Mouse (Mus musculus) left cerebral cortex, postnatal 10 days (tissue): ENCODE measurements at regions not wholly inside any gene's neighbourhood (a gene's known extent, or its start where the extent isn't known, plus 50 kb on each side); places are given as distances from the start of the nearest gene placed in this dataset.

Source experiments
- DNase-seq, 2 experiments: peaks; one replicate each; pipeline ENCODE4 v3.0.0; 2021 to 2022; ENCODE audit warnings: low spot score in 2 of 2, mixed read lengths in 1 of 2; ENCODE audit errors: extremely low spot score in 1 of 2
- intact Hi-C: fragments of 180-260 bp; cut with DNase I; formaldehyde crosslinking; loops from one replicate; pipeline ENCODE4 v1.15.1; 2025

- DNase-seq, result no peak
- intact Hi-C loops, result no loop called here
These were observed 228.1 kb upstream of the Rgma start for GRCm38 (mm10) chr7:73147251-73147650.

- DNase-seq, result no peak
- intact Hi-C loops, result no loop called here
These were observed 224.9 kb upstream of the Rgma start for GRCm38 (mm10) chr7:73150436-73150835.

GRCm38 (mm10) chr7:73151586-73152467, 223.5 kb upstream of the Rgma start:
- DNase-seq, result no peak
- intact Hi-C loops, result no loop called here

GRCm38 (mm10) chr7:73153668-73154067, 221.6 kb upstream of the Rgma start:
- DNase-seq, result no peak
- intact Hi-C loops, result no loop called here

DNA sequence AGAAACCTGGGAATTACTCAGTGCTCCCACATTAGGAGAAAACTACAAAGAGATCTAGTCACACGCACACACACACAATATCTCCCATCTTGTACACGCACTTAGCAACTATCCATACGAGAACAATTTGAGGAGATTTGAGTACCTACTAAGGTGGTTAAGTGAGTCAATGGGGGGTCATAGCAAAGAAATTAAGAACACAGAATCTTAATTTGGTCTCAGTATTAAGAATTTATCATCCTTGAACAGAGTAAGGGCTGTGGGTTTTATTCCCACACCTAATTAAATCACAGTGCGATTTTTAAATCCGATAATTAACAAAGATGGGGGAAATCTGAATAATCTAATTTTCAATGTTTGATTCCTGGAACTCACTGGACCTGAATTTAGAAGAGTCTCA, 216.5 kb upstream of the Rgma start:
- DNase-seq, result no peak

DNA sequence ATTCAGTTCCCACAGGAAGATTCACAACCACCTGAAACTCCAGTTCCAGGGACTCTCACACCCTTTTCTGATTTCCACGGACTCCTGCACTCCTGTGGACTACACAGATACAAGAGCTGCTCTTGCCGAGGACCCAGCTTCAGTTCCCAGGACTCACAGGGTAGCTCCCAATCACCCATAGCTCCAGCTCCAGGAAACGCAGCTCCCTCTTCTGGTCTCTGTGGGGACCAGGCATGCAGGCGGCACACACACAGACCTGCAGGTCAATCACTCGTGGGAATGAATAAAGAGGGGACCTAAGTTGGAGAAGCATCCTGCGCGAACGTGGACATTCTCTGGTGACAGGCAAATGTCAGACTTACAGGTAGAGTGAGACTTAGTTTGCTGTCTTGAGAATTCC, 214.3 kb upstream of the Rgma start:
- intact Hi-C loops, result no loop called here
- DNase-seq, result no peak

More for the DNA sequence above, 216.5 kb upstream of the Rgma start:
- intact Hi-C loops, result no loop called here

DNA sequence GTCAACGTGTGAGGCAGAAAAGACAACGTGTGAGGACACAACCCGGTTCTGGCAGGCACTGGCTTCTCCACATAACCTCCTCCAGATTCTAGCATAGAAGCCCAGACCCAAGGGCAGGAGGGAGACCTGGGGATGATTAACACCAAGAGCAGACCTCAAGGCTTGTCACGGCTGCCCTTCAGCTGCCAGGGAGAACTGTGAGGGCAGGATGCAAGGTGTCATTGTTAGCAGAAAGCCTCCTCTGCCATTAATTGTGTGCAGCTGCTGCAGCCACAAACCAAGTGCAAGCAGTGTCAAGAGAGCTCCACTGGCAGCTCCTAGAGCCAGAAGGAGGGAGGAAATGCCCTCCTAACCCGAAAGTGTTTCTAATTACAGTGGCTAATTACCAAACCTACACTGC, 211.6 kb upstream of the Rgma start:
- intact Hi-C loops, result no loop called here
- DNase-seq, result no peak

DNA sequence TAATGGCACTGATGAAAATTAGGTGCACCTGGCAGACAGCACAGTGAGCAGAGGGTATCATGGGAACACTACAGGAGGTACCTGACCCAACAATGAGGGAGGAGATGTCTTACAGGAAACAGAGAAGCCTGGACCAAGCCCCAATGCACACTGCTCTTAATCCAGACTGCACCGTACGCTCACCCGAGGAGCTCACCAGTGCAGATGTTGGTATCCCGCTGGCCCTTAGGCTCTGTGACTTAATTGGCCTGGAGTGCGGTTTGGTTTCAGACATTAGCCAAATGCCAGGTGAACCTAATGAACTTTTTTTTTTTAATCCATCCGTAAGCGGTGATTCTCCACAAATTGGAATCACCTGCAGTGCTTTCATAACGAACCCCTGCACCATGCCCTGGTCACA, 209.8 kb upstream of the Rgma start:
- intact Hi-C loops, result no loop called here
- no peak for DNase-seq

- no peak for DNase-seq
- intact Hi-C loops, result no loop called here
These were observed 205.9 kb upstream of the Rgma start for GRCm38 (mm10) chr7:73169416-73169815.

DNA sequence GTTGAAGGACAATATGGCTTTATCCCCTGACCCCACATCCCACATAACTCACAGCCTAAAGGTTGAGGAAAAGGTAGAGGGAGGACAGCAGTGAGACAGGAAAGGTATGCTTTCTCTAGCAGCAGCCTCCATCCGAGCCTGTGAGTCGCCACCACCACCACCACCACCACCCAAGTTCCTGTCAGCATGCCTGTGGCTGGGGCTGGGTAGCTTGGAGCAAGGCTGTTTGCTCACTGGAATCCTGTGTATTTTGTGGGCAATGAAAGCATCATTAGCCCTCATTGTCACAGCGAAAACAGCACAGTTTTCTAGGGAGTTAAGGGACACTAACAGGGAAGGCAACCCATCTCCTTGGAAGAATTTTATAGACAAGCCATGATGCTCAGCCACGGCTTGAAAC, 202.7 kb upstream of the Rgma start:
- no peak for DNase-seq
- intact Hi-C loops, result no loop called here

DNA sequence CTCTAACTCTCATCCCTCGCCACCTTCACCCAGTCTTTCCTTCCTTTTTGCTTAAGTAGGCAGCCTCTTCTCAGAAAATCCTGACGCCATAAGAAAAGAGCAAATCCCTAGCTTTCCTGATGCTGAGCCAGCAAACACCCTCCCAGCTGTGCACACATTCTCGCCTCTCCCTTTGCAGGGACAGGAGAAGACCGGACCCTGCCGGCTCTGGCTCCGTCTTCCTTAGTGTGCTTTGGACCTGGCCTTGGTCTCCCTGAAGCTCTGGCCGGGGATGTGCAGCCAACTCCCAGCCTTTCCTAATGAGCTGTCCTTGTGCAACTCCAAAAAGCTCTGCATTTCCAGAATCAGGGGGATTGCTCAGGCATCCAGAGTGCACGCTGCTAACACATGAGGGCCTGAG, 191.5 kb upstream of the Rgma start:
- peak in 1 of 2 experiments; percentile 62 for DNase-seq
- intact Hi-C loops, result no loop called here

DNA sequence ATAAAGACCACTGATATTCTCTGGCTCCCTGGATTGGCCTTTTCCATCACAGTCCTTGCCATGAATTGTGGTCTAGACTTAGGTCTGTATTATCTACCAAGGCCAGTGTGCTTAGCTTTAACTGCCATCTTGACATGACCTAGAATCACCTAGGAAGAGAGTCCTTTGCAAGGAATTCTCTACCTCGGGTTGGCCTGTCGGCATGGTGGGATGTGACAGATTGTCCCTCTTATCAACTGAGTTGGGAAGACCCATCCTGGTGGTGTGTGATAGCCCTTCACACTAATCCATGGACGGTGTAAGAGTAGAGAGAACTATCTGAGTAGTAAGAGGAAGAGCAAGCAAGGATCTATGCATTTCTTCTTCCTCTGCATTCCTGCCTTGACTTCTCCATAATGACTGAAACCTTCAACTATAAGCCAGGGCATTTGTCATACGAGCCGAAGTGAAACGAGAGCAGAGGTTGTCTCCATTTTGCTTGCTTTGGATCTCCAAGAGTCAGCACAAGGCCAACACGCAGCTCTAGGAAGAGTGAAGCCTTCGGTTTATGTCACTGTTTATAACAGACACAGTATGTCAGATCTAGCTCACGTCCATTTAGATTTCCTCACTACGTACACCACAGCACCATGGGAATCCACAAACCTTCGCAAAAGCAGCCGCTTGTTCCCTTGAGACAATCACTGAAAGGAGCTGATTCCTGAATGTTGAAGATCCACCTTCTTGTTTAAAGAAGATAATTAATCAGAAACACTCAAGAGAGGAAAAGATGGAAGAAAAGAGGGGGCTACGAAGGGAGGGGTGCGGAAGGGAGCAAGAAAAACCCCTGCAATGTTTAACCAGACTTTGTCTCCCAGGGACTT, 190.9 kb upstream of the Rgma start:
- no peak for DNase-seq

GRCm38 (mm10) chr7:73185071-73185531, 190.2 kb upstream of the Rgma start:
- intact Hi-C loops, result no loop called here
- peak; percentile 51 to 55 for DNase-seq

More for the DNA sequence above, 190.9 kb upstream of the Rgma start:
- intact Hi-C loops, result no loop called here

GRCm38 (mm10) chr7:73185591-73185990, 189.7 kb upstream of the Rgma start:
- no peak for DNase-seq
- intact Hi-C loops, result no loop called here

- intact Hi-C loops, result no loop called here
- peak in 1 of 2 experiments; percentile 65 for DNase-seq
These were observed 188.8 kb upstream of the Rgma start for GRCm38 (mm10) chr7:73186501-73186900.

- intact Hi-C loops, result no loop called here
- DNase-seq, result no peak
These were observed 183.7 kb upstream of the Rgma start for GRCm38 (mm10) chr7:73191388-73192278.

DNA sequence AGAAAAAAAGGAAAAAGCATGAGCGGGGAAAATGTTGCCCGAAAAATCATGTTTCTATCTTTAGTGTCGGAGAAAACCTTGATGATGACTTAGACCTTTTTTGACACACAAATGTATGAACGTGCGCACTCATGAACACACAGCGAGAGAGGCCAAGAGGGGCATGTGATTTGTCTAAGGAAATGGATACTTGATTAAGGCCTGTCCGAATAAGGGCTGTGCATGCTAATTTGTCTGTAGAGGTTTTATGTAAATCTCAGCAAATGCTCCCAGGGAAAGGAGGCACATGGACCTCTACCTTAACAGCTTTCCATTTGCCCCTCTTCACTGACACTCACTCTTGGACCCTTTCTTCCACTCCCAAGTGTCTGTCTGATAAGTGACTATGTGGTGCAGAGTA, 182.5 kb upstream of the Rgma start:
- no peak for DNase-seq
- intact Hi-C loops, result no loop called here

- DNase-seq, result no peak
- intact Hi-C loops, result no loop called here
These were observed 180.0 kb upstream of the Rgma start for GRCm38 (mm10) chr7:73195306-73195705.
